Mouse (Mus musculus) heart, adult 2 months (tissue): Measurements from ENCODE around the gene Hacd4. TPM values are rescaled to one million over a fixed set of nuclear protein-coding genes. Genes with fewer than 3 reads are reported as not detected.
A peak's percentile ranks its signal among the peaks of the same experiment; 100 is the strongest.
"Not testable (repeated sequence)": the region's sequence is repeated elsewhere in the genome, so short reads cannot be mapped to it uniquely, and the experiment has no call there.

Experiments used
- DNase-seq, 2 experiments: peaks; one replicate each; pipeline ENCODE4 v3.0.0; 2021
- H3K27ac ChIP-seq: fragments of 200-600 bp; 2 replicates; pipeline ENCODE4 v1.8.1; 2022
- H3K27me3 ChIP-seq: fragments of 200-500 bp; 2 replicates; pipeline ENCODE4 v1.6.1; 2012; ENCODE audit warnings: mild to moderate bottlenecking, low read length, inconsistent platforms, mixed read lengths; ENCODE audit not compliant: control insufficient read depth, insufficient read depth
- H3K36me3 ChIP-seq: fragments of 200-500 bp; 2 replicates; pipeline ENCODE4 v1.6.1; 2012; ENCODE audit warnings: low read length, inconsistent platforms; ENCODE audit not compliant: control insufficient read depth, insufficient read depth
- H3K4me1 ChIP-seq: fragments of 200-500 bp; 2 replicates; pipeline ENCODE4 v1.6.1; 2011; ENCODE audit warnings: low read length; ENCODE audit not compliant: control insufficient read depth, insufficient read depth
- H3K4me3 ChIP-seq: fragments of 200-600 bp; 2 replicates; pipeline ENCODE4 v1.8.1; 2022
- H3K79me2 ChIP-seq: fragments of 200-500 bp; replicated peaks from 2 replicates; pipeline ENCODE4 v1.6.1; 2012; ENCODE audit warnings: mild to moderate bottlenecking, inconsistent platforms, low read length, moderate library complexity, mixed read lengths; ENCODE audit not compliant: control insufficient read depth, insufficient read depth
- H3K9ac ChIP-seq: fragments of 200-500 bp; 2 replicates; pipeline ENCODE4 v1.6.1; 2012; ENCODE audit warnings: low read depth, mild to moderate bottlenecking, control low read depth, inconsistent platforms, low read length, mixed read lengths
- CTCF ChIP-seq: fragments of 200-600 bp; IDR thresholded peaks from 2 replicates; pipeline ENCODE4 v1.8.1; 2022; ENCODE audit warnings: antibody characterized with exemption, mild to moderate bottlenecking, moderate library complexity
- EP300 ChIP-seq: fragments of 200-500 bp; IDR thresholded peaks from 2 replicates; pipeline ENCODE4 v1.6.1; 2011; ENCODE audit warnings: low read depth, low read length, control low read depth; ENCODE audit not compliant: insufficient read depth
- POLR2A ChIP-seq: fragments of 200-500 bp; IDR thresholded peaks from 2 replicates; pipeline ENCODE4 v1.6.1; 2011; ENCODE audit warnings: mild to moderate bottlenecking, low read depth, low read length, control low read depth; ENCODE audit not compliant: insufficient read depth
- WGBS: fragments of 180-500 bp; shearing (Covaris S2); methylation state at CpG from one replicate; pipeline ENCODE4 v1.1.7; 2018; 5-methylcytosine and 5-hydroxymethylcytosine counted together
- intact Hi-C: fragments of 180-260 bp; cut with DNase I; formaldehyde crosslinking; loops from one replicate; pipeline ENCODE4 v1.15.1; 2025
- polyA plus RNA-seq: library from polyadenylated mRNA; depleted of rRNA; stranded (reverse); fragments of >200 nt; gene quantifications from 2 replicates; pipeline ENCODE4 v1.2.3, GENCODE M21; 2012
- total RNA-seq, 2 experiments: library from RNA; stranded (reverse); gene quantifications; 2 replicates each; pipeline ENCODE4 v1.2.3; 2021

Gene Hacd4
- total and polyA plus RNA-seq, 3 experiments = 2.9 to 5.4 (median 3.5) TPM

DNA sequence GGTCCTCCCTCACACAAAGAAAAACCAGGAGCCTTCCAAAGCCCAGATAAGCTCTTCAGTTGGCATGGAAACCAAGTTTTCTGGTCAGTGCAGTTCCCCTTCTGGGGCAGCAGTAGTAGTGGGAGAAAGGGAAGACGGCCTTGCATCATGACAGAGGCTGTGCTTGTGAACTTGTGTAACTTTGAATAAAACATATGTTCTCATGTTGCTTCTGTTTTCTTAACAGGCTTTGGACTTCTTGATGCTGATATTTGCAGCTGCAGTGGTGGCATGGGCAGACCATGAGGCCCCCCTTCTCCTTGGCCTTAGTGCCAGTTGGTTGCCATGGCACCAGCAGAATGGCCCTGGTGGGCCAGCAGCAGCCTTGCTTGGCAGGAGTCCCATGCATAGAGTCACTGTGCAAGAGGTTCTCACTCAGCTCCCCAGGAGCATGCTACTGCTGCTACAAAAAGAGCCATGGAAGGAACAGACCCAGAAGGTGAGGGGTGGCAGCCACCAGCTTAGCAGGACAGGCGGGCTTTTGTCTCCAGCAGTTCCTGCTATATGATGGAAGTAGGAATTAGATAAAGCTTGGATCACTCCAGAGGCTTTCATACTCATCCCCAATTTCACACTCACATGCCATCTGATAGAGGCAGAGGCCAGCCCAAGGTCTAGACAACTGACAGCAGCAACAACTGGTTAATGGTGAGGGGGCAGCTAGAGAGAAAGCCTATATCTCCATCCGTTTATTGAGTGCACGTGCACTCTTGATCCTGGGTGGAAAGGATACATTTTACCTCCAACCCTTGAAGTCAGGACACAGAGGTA is 31.6 kb downstream of the Hacd4 start:
- peak in 1 of 2 experiments; percentile 18 for DNase-seq
- H3K4me1 ChIP-seq = no peaks in the 10 kb centered on the region

DNA sequence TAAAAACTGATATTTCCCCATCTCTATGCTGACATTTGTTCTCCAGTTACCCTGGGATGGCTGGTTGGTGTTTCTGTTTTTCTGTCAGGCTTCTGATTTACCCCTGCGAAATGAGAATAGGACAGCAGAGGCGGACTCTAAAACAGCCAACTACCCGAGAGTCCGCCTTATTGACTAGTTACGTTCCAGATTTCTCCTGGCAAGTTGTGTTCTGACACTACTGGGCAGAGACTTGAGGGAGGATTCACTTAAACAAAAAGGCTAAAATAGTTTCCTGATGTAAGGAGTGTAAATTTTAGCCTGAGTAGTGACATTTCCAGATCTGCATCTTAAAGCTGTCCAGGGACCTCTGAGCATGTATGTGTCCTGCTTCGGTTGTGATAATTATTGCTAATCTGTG is 35.8 kb downstream of the Hacd4 start:
- WGBS = 92% methylated on average over 6 of the region's 6 CpGs
- Histone ChIP-seq H3K4me1 (no peaks in the 10 kb centered on the region), H3K27ac (no peak overlapping the region), H3K79me2 (no peaks in the 10 kb centered on the region), H3K27me3 (no peaks in the 10 kb centered on the region), H3K36me3 (no peaks in the 10 kb centered on the region), H3K4me3 (no peak overlapping the region), H3K9ac (no peak overlapping the region)
- DNase-seq = no peak
- intact Hi-C loops = no loop called here
- TF ChIP-seq POLR2A (no peak), CTCF (no peak), EP300 (no peak)

More for the DNA sequence above, 31.6 kb downstream of the Hacd4 start:
- TF ChIP-seq POLR2A = no peak
- TF ChIP-seq CTCF = no peak
- no peak for TF ChIP-seq EP300
- 89% methylated on average over 4 of the region's 4 CpGs for WGBS
- Histone ChIP-seq H3K36me3 (no peaks in the 10 kb centered on the region; the same call in 1 of the 2 replicates), H3K9ac (no peak overlapping the region), H3K79me2 (no peaks in the 10 kb centered on the region), H3K27me3 (no peaks in the 10 kb centered on the region), H3K4me3 (no peak overlapping the region), H3K27ac (no peak overlapping the region)
- intact Hi-C loops = no loop called here

DNA sequence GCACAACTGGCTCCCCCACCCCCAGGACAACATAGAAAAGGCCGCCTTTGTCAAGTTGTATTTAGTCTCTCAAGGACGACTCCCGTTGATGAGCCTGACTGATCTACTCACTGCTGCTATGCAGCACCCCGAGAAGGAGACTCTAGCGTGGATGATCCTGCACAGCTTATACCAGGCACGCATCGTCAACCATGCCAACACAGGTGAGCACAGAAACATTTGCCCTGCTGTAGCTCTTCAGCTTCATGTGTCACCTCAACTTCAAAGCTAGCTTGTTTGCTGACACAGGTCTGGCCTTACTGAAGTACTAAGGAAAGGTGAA is 37.8 kb downstream of the Hacd4 start:
- H3K36me3 ChIP-seq = no peaks in the 10 kb centered on the region
- no peak overlapping the region for H3K4me3 ChIP-seq
- no peak overlapping the region for H3K27ac ChIP-seq
- intact Hi-C loops = no loop called here
- H3K79me2 ChIP-seq = no peaks in the 10 kb centered on the region
- TF ChIP-seq EP300 (no peak), CTCF (no peak), POLR2A (no peak)
- WGBS = 92% methylated on average over 7 of the region's 7 CpGs
- H3K27me3 ChIP-seq = no peaks in the 10 kb centered on the region
- H3K9ac ChIP-seq = no peak overlapping the region
- no peaks in the 10 kb centered on the region for H3K4me1 ChIP-seq
- DNase-seq = no peak

DNA sequence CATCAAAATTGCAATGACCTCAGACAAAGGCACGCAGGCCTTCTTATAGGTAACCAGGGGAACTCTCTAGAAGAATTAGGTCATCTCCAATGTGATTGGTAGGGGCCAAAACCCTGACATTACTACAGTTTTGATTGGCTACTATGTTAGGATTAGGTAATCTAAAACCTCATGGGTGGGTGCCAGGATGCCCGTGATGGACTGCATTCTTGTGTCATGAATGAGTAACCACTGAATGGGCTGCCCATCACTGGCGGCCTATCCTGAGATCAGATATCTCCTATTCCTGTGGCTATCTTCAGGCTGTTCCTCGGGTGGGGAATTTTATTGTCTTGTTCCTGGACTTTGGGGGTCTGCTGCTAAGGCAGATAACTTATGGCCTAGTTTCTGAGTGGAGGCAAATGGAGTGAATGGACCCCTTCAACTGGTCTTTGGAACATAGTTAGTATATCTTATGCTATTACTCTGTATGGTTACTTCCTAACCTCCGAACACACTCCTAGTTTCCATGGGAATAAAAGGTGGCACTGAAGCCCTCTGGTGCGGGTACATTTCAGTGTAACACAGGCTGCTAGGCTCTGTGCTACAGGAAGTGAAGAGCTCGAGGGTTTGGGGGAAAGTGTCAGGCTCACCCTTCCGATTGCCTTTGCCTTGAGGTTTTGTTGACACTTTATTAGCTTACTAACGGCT is 38.3 kb downstream of the Hacd4 start:
- 76% methylated on average over 9 of the region's 9 CpGs for WGBS
- no peak for DNase-seq
- H3K9ac ChIP-seq = no peak overlapping the region
- TF ChIP-seq CTCF (no peak), EP300 (no peak), POLR2A (no peak)
- H3K36me3 ChIP-seq = no peaks in the 10 kb centered on the region
- H3K4me3 ChIP-seq = no peak overlapping the region
- H3K27ac ChIP-seq = no peak overlapping the region
- intact Hi-C loops = no loop called here
- no peaks in the 10 kb centered on the region for H3K79me2 ChIP-seq
- no peaks in the 10 kb centered on the region for H3K27me3 ChIP-seq
- no peaks in the 10 kb centered on the region for H3K4me1 ChIP-seq

DNA sequence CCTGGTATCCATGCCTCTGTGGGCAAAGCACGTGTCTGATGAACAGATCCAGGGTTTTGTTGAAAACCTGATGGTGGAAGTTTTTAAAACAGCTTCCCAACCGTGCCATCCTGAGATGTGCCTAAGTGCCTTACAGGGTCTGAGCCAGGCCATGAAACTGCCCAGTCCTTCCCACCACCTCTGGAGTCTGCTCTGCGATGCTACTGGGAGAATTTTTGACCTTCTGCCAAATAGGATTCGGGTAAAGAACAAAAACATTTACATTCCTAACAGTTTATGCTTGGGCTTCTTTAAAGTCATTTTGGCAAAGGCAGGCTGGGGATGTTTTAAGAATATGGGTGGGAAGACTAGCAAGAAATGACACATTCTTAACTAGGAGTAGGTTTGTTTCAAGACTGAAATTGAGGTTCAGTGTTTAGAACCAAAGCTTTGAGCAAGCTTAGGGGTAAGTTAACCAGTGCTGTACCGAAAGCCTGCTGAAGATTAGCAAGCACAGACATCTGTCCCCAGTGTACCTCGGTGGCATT is 41.7 kb downstream of the Hacd4 start:
- intact Hi-C loops = no loop called here
- Histone ChIP-seq H3K4me3 (no peak overlapping the region), H3K79me2 (no peaks in the 10 kb centered on the region), H3K27ac (no peak overlapping the region), H3K9ac (no peak overlapping the region), H3K4me1 (no peaks in the 10 kb centered on the region), H3K27me3 (no peaks in the 10 kb centered on the region), H3K36me3 (no peaks in the 10 kb centered on the region)
- WGBS = 50% methylated on average over 6 of the region's 6 CpGs
- DNase-seq = no peak
- TF ChIP-seq EP300 = no peak
- TF ChIP-seq CTCF = no peak
- no peak for TF ChIP-seq POLR2A

DNA sequence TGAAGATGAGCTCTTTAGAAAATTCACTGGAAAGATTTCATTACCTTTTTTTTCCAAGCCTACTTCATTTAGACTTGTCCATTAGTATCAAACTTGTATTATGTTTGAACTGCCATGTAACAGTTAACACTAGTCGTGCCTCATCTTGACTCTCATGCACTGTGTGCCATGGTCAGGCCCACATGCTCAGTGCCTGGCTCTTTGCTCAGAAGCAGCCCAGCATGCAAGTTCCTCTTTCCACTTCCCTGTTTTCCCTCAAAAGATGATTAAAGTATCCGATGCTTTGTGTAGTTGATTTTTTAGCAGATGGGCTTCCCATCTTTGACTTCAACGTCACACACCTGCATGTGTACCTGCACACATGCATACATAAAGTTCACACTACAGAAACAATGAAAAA is 43.0 kb downstream of the Hacd4 start:
- H3K79me2 ChIP-seq = no peaks in the 10 kb centered on the region
- H3K27me3 ChIP-seq = no peaks in the 10 kb centered on the region
- DNase-seq = peak in 1 of 2 experiments; percentile 11
- intact Hi-C loops = no loop called here
- H3K9ac ChIP-seq = no peak overlapping the region
- no peaks in the 10 kb centered on the region for H3K36me3 ChIP-seq
- no peak overlapping the region for H3K27ac ChIP-seq
- TF ChIP-seq CTCF (no peak), POLR2A (no peak), EP300 (no peak)
- no peak overlapping the region for H3K4me3 ChIP-seq
- WGBS = 88% methylated on average over 3 of the region's 3 CpGs
- no peaks in the 10 kb centered on the region for H3K4me1 ChIP-seq

DNA sequence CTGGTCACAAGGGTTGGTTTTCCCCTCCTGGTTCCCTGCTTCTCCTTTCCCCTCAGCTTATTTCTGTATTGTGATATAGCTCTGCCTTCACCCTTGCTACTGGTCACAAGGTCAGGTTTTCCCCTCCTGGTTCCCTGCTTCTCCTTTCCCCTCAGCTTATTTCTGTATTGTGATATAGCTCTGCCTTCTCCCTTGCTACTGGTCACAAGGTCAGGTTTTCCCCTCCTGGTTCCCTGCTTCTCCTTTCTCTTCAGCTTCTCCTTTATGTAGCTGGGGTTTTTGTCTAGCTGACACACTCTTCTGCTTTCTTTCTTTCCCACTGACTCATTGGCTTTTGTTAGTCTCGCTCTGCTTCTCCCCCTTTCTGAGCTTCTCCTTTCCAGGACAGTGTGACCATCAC is 48.1 kb downstream of the Hacd4 start:
- DNase-seq, H3K27ac ChIP-seq, H3K4me3 ChIP-seq, H3K27me3 ChIP-seq, H3K9ac ChIP-seq, H3K79me2 ChIP-seq, H3K4me1 ChIP-seq, intact Hi-C loops, H3K36me3 ChIP-seq: not testable (repeated sequence)
- WGBS = 78% methylated on average over 1 of the region's 1 CpGs
